Mouse (Mus musculus) forebrain, embryonic 10.5 days (tissue): ENCODE measurements around the gene Ttyh2. TPM values are rescaled to one million over a fixed set of nuclear protein-coding genes. Genes with fewer than 3 reads are reported as not detected.
A peak's percentile ranks its signal among the peaks of the same experiment; 100 is the strongest.

Source experiments
- DNase-seq: peaks from one replicate; pipeline ENCODE4 v3.0.0-alpha.2; 2017; ENCODE audit warnings: low spot score; ENCODE audit errors: extremely low spot score
- H3K27ac ChIP-seq: fragments of 300-500 bp; sonication (generic); 2 replicates; pipeline ENCODE4 v1.5.1; 2016; ENCODE audit warnings: mild to moderate bottlenecking
- H3K27me3 ChIP-seq: fragments of 300-500 bp; sonication (generic); 2 replicates; pipeline ENCODE4 v1.6.1; 2016; ENCODE audit warnings: mild to moderate bottlenecking; ENCODE audit not compliant: poor library complexity, severe bottlenecking
- H3K36me3 ChIP-seq: fragments of 300-500 bp; sonication (generic); replicated peaks from 2 replicates; pipeline ENCODE4 v1.6.1; 2016; ENCODE audit warnings: mild to moderate bottlenecking, moderate library complexity
- H3K4me1 ChIP-seq: fragments of 300-500 bp; sonication (generic); 2 replicates; pipeline ENCODE4 v1.6.1; 2016
- H3K4me3 ChIP-seq: fragments of 300-500 bp; sonication (generic); 2 replicates; pipeline ENCODE4 v1.5.1; 2016; ENCODE audit warnings: mild to moderate bottlenecking, moderate library complexity
- H3K9me3 ChIP-seq: fragments of 300-500 bp; sonication (generic); 2 replicates; pipeline ENCODE4 v1.6.1; 2016; ENCODE audit warnings: mild to moderate bottlenecking, moderate library complexity
- WGBS: fragments of 180-500 bp; shearing (Covaris S2); methylation state at CpG from one replicate; pipeline ENCODE4 v1.1.7; 2016; 5-methylcytosine and 5-hydroxymethylcytosine counted together
- polyA plus RNA-seq: library from polyadenylated mRNA; unstranded; fragments of >200 nt; fragmentation: Nextera tagmentation; extraction: Ambion mirVana; gene quantifications from 2 replicates; pipeline ENCODE4 v1.2.1, GENCODE M21; 2016

The Ttyh2 gene
- polyA plus RNA-seq, 1 experiment from 2014 or later, result 8.6 TPM

DNA sequence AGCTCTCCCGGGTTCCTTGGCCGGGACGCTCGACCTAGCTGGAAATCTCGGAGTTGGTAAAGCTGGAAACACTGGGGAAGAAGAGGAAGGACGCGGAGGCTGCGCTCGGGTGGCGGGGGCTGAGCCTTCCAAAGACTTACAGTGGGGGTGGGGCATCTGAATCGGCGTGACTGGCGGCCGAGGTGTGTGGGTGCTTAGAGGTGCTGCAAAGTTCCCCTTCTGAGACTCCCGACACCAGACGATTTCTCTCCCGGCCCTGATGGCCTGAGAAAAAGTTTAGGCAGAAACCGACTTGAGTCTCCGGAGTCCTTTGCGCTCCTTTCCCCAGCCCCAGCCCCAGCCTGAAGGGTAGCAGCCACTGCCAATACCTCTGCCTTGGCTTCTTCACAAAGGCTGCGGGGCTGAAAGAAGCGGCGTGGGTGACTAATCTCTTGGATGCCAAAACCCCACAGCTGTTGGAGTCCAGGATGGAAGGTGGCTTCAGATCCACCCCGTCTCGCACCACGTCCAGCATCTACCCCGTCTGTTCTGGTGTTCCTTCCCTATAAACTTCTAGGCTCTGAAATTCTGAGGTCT is 683 bp downstream of the Ttyh2 start:
- 1% methylated on average over 27 of the region's 27 CpGs for WGBS
- H3K4me1 ChIP-seq, result peaks cover 65% of the 10 kb centered on the region
- H3K27ac ChIP-seq, result peak overlapping the region; percentile 74

DNA sequence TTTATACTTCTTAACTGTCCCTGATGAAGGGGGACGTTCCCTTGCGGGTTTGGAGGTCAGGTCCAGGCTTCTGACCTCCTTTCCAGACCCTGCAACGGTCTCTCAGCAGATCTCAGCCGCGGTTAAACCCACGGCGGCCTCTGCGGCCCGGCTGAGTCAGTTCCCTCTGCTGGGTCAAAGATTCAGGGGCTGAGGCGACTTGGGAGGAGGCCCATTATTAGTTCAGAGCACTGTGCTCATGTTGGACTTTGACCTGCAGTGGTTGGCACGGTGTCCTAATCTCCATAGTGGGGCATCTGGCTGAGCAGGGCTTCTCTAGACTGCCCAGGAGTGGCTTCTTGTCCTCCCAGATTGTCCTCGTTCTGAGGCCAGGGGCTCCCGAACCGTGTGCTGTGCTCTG is 1.2 kb downstream of the Ttyh2 start:
- DNase-seq, result peak; percentile 24
- WGBS, result 10% methylated on average over 14 of the region's 14 CpGs
- peak overlapping the region; percentile 74 for H3K27ac ChIP-seq

More for the DNA sequence above, 683 bp downstream of the Ttyh2 start:
- H3K9me3 ChIP-seq, result no peaks in the 10 kb centered on the region
- peaks cover 36% of the 10 kb centered on the region for H3K36me3 ChIP-seq
- peak overlapping the region; percentile 55 for H3K4me3 ChIP-seq
- peak; percentile 46 for DNase-seq
- peaks cover 21% of the 10 kb centered on the region for H3K27me3 ChIP-seq

DNA sequence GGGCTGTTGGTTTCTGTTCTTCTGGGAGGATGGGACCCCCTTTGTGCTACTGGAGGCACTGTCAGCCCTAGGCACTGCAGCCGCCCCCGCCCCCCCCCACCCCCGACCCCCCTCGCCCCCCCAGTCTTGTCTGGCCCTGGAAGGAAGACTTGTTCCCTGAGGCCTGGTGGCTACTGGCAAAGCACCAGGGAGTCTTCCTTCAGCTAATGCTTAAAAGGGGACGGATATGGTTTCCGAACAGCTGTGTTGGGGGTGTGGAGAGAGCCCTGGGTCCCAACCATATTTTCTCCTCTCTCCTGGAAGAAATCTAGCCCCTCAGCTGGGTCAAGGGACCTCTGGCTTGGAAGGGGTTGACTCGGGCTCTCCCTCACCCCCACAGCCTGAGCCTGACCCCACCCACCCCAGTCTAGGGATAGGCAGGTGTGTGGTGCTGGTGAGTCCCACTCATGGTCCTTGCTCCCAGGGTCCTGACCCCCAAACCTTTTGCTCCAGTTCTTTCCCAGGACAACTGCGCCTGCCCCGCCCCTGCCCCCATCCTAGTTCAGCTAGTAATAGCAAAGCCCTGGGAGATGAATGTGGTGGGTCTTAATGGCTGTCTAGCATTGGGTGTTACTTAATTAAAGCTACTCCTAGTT is 1.8 kb downstream of the Ttyh2 start:
- H3K9me3 ChIP-seq, result no peaks in the 10 kb centered on the region
- H3K4me3 ChIP-seq, result peak overlapping the region; percentile 55
- peaks cover 25% of the 10 kb centered on the region for H3K36me3 ChIP-seq
- H3K4me1 ChIP-seq, result peaks cover 66% of the 10 kb centered on the region
- peaks cover 21% of the 10 kb centered on the region for H3K27me3 ChIP-seq
- DNase-seq, result no peak
- 41% methylated on average over 9 of the region's 9 CpGs for WGBS
- H3K27ac ChIP-seq, result peak overlapping the region; percentile 74

More for the DNA sequence above, 1.2 kb downstream of the Ttyh2 start:
- no peaks in the 10 kb centered on the region for H3K9me3 ChIP-seq
- peak overlapping the region; percentile 55 for H3K4me3 ChIP-seq
- peaks cover 21% of the 10 kb centered on the region for H3K27me3 ChIP-seq
- peaks cover 31% of the 10 kb centered on the region for H3K36me3 ChIP-seq
- H3K4me1 ChIP-seq, result peaks cover 66% of the 10 kb centered on the region

DNA sequence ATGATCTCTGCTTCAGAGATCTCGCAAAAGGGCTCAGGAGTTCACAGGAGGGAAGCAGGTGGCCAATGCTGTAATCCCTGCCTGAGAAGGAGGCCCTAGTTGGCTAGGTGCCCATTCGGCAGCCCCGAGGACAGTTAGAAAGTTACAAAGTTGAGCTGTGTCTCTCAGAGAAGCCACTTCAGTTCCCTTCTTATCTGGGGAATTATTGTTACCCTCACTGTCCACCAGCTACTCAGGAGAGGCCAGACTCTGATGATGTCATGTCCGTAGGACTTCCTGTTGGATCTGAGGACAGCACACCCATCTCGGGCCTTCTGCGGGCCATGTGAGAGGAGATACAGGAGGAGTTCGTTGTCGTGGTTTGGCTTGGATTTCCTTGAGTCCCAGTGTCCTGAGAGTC is 4.4 kb downstream of the Ttyh2 start:
- H3K4me3 ChIP-seq, result no peak overlapping the region
- H3K4me1 ChIP-seq, result peaks cover 56% of the 10 kb centered on the region
- H3K27me3 ChIP-seq, result peaks cover 21% of the 10 kb centered on the region
- H3K9me3 ChIP-seq, result no peaks in the 10 kb centered on the region; the same call in 1 of the 2 replicates
- peak overlapping the region; percentile 54; the same call in 1 of the 2 replicates for H3K27ac ChIP-seq
- H3K36me3 ChIP-seq, result no peaks in the 10 kb centered on the region
- WGBS, result 84% methylated on average over 8 of the region's 8 CpGs
- DNase-seq, result no peak

DNA sequence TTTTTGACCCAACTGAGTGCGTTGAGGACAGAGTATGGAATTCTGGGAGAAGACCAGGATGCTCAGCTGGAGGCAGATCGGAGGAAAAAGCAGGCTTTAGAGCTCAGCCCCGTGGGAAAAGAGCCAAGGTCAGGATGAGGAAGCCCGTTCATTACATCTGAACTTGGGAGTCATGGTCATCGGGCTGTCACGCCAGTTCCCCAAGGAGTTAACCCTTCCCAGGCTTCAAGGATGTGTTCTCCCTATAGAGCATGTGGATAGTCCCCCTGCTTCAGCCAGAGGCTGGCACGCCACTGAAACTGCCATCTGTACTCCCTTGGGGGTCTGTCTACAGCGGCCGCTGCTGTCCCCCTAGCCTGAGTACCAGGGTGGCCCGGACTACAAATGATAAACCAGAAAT is 5.1 kb downstream of the Ttyh2 start:
- Histone ChIP-seq H3K4me3 (no peak overlapping the region), H3K4me1 (peaks cover 58% of the 10 kb centered on the region), H3K27me3 (peaks cover 21% of the 10 kb centered on the region), H3K36me3 (no peaks in the 10 kb centered on the region), H3K27ac (no peak overlapping the region), H3K9me3 (no peaks in the 10 kb centered on the region; the same call in 1 of the 2 replicates)
- WGBS, result 79% methylated on average over 10 of the region's 10 CpGs
- DNase-seq, result no peak

DNA sequence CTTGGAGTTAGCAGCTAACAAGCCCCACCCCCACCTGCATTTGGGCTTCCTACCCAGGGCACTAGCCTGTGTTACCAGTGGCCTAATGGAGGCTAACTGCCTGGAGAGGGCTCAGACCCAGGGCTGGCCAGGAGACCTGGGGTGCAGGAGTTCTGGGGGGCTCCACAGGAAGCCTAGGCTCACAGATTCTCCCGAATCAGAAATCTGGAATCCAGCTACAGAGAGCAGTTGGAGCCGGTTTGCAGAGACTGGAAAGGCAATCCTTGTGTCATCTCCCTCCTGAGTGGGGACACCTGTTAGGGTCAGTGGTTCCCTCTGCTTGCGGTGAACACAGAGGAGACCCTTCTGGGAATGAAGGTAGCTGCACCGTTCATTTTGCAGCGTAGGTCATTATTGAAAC is 5.8 kb downstream of the Ttyh2 start:
- DNase-seq, result no peak
- Histone ChIP-seq H3K9me3 (no peaks in the 10 kb centered on the region; the same call in 1 of the 2 replicates), H3K27ac (0 out of 2 replicates have a peak overlapping the region, but pooled peaks have one; percentile 48), H3K27me3 (peaks cover 17% of the 10 kb centered on the region), H3K4me1 (peaks cover 55% of the 10 kb centered on the region), H3K36me3 (no peaks in the 10 kb centered on the region), H3K4me3 (no peak overlapping the region)
- 61% methylated on average over 5 of the region's 5 CpGs for WGBS

DNA sequence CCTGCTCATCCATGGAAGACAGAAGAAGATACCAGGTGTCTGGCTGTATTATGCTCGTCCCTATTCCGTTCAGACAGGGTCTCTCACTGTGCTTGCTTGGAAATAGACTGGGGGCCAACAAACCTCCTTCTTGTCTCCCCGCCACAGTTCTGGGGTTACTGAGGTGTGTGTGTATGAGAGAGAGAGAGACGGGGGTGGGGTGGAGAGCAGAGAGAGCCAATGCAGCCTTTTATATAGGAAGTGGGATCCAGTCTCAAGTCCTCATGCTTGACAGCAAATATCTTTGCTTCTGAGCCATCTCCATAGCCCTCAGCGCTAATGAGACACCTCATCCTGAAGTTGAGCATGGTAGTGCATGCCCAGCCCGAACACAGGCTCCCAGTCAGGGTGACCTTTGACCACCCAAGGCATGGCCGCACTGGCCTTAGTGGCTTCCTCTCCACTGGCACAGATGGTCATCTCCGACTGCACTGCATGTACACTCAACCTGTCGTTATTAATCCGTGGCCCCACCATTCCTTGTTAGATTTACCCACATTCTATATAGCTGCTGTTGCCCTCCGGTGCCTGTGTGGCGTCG is 7.2 kb downstream of the Ttyh2 start:
- no peak overlapping the region for H3K4me3 ChIP-seq
- 94% methylated on average over 13 of the region's 13 CpGs for WGBS
- no peaks in the 10 kb centered on the region; the same call in 1 of the 2 replicates for H3K9me3 ChIP-seq
- no peak overlapping the region for H3K27ac ChIP-seq
- H3K36me3 ChIP-seq, result no peaks in the 10 kb centered on the region
- peaks cover 3% of the 10 kb centered on the region for H3K27me3 ChIP-seq
- peaks cover 47% of the 10 kb centered on the region for H3K4me1 ChIP-seq
- DNase-seq, result no peak

DNA sequence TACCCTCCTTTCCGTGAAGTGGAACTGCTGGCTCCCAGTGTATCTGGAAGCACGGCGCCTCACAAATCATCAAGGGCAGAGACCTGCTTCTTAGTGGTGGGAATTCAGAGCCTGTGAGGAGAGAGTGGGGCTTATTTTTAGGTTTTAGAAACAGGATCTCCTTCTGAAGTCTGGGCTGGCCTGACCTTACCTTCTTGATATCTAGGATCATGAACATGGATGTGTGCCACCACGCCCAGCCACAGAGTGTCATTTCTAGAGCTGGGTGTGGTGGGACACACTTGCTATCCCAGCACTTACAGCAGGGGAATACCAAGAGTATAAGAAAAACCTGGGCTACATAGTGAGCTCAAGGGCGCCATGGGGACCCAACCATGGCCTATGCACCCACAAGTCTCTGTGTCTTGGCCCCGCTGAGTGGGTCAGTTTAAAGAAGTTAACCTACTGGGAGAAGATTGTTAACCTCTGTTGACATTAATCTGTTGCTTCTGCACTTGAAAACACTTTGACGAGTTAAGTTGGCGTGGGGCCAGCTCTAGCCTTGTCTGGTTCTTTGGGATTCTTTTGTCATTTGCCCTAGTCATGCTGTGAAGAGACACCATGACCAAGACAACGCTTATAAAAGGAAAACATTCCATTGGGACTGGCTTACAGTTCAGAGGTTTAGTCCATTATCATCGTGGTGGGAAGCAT is 7.9 kb downstream of the Ttyh2 start:
- peaks cover 49% of the 10 kb centered on the region for H3K4me1 ChIP-seq
- WGBS, result 89% methylated on average over 10 of the region's 10 CpGs

DNA sequence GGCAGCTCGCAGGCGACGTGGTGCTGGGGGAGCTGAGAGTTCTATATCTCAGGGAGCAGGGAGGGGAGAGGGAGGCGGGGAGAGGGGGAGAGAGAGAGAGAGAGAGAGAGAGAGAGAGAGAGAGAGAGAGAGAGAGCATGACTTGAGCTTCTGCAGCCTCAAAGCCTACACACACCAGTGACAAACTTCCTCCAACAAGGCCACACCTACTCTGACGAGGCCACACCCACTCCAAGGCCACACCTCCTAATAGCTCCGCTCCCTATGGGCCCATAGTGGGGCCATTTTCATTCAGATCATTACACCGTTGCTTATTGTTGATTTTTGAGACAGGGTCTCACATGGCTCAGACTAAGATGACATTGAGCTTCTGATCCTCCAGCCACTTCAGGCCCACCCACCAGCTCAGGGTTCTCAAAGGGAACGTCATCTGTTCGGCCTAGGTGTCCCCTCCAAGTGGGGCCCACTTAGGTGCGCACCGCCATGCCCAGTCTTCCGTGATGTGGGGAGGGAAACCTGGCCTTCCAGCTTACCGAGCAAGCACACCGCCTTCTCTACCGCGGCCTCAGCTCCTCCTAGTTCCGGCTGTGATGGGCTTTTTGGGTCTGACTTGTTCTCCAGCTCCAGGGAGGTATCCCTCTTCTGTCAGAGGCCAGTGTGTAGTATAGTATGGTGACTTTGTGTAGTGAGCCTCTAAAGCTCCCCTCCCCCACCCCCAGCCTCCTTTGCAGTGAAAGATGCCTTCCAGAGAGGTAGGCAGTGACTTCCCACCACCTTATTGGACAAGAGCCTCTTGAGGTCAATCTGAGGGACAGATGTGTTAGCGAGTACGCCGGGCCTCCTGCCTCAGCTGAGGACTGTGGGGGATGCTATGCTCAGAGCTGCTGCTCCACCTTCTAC is 8.7 kb downstream of the Ttyh2 start:
- H3K4me3 ChIP-seq, result no peak overlapping the region
- DNase-seq, result no peak
- 78% methylated on average over 20 of the region's 20 CpGs for WGBS

More for the DNA sequence above, 7.9 kb downstream of the Ttyh2 start:
- no peak for DNase-seq
- H3K27me3 ChIP-seq, result no peaks in the 10 kb centered on the region
- no peak overlapping the region for H3K27ac ChIP-seq
- H3K36me3 ChIP-seq, result no peaks in the 10 kb centered on the region
- H3K9me3 ChIP-seq, result no peaks in the 10 kb centered on the region; the same call in 1 of the 2 replicates
- H3K4me3 ChIP-seq, result no peak overlapping the region

DNA sequence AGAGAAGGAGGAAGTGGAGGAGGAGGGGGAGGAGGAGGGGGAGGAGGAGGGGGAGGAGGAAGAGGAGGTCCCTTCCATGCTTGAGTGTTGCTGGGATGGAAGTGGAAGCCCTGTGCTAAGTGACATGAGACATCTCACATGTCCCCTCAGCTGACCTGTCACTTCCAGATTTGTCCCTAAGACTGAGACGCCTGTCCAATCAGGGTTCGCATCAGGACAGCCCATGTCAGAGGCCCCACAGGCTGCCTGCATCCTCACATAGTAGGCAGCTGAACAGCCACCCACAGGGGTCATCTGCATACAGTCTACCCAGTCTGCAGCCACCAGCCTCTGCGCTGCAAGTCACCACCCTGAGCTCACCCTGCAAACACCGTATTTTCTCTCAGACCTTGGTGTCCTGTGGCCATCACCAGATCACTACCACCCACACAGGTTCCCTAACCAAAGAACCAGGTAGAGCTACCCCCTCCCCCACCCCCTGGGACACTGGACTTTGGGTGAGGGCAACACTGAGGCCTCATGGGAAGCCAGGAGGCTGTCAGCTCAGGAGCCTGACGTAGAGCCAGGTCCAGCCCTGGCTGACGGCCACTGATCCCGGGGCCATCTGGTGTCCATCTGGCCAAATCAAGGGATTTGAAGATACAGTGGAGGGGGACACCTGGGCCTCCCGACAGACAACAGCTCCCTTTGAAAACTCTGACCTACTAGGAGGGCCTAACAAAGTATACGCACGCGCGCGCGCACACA is 9.6 kb downstream of the Ttyh2 start:
- no peaks in the 10 kb centered on the region for H3K36me3 ChIP-seq
- peak overlapping the region; percentile 60; the same call in 1 of the 2 replicates for H3K27ac ChIP-seq
- H3K4me3 ChIP-seq, result no peak overlapping the region
- no peak for DNase-seq
- peaks cover 42% of the 10 kb centered on the region for H3K4me1 ChIP-seq
- no peaks in the 10 kb centered on the region; the same call in 1 of the 2 replicates for H3K9me3 ChIP-seq
- WGBS, result 81% methylated on average over 14 of the region's 14 CpGs
- H3K27me3 ChIP-seq, result no peaks in the 10 kb centered on the region

More for the DNA sequence above, 8.7 kb downstream of the Ttyh2 start:
- Histone ChIP-seq H3K27ac (peak overlapping the region; percentile 60; the same call in 1 of the 2 replicates), H3K36me3 (no peaks in the 10 kb centered on the region), H3K4me1 (peaks cover 49% of the 10 kb centered on the region), H3K9me3 (no peaks in the 10 kb centered on the region; the same call in 1 of the 2 replicates), H3K27me3 (no peaks in the 10 kb centered on the region)

DNA sequence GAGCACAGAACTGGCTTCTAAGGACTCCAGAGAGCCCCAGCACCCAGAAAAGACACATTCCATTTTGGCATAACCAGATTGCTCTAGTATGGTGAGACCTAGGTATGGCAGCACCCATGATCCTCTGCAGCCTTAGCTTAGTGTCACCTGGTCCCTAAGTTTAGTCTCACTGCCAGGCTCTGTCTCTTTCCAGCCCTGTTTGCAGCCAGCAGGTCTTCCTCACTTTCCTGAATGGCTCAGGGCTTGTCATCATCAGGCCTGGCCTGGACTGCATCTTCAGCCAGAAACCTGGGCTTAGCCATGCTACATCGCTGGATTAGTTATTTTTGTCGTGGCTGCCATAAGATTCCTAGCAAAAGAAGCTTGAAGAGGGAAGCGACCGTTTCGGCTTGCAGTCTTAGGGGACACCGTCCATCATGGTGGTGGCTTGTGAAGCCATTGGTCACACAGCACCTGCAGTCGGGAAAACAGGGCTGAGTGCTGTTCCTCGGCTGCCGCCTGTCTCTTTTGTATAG is 10.4 kb downstream of the Ttyh2 start:
- no peaks in the 10 kb centered on the region; the same call in 1 of the 2 replicates for H3K9me3 ChIP-seq
- WGBS, result 86% methylated on average over 9 of the region's 9 CpGs
- H3K4me3 ChIP-seq, result no peak overlapping the region
- peaks cover 36% of the 10 kb centered on the region for H3K4me1 ChIP-seq
- DNase-seq, result no peak
- peak overlapping the region; percentile 6; the same call in 1 of the 2 replicates for H3K27ac ChIP-seq
- no peaks in the 10 kb centered on the region for H3K27me3 ChIP-seq
- peaks cover 6% of the 10 kb centered on the region for H3K36me3 ChIP-seq
